Mouse (Mus musculus) cerebellum, adult 2 months (tissue): ENCODE results near the gene Ogdh. TPM values are rescaled to one million over a fixed set of nuclear protein-coding genes. Genes with fewer than 3 reads are reported as not detected.

Experiments
- DNase-seq, 2 experiments: peaks; one replicate each; pipeline ENCODE4 v3.0.0; 2021
- H3K27ac ChIP-seq: fragments of 200-500 bp; 2 replicates; pipeline ENCODE4 v1.5.1; 2012; ENCODE audit warnings: low read length, control low read depth, inconsistent platforms; ENCODE audit not compliant: insufficient read depth
- H3K27me3 ChIP-seq: fragments of 200-500 bp; 2 replicates; pipeline ENCODE4 v1.6.1; 2012; ENCODE audit warnings: inconsistent platforms, mild to moderate bottlenecking, low read length, moderate library complexity; ENCODE audit not compliant: control insufficient read depth, insufficient read depth
- H3K4me1 ChIP-seq: fragments of 200-500 bp; 2 replicates; pipeline ENCODE4 v1.6.1; 2011; ENCODE audit warnings: low read length; ENCODE audit not compliant: control insufficient read depth, insufficient read depth
- H3K4me3 ChIP-seq: fragments of 200-500 bp; replicated peaks from 2 replicates; pipeline ENCODE3; 2011; ENCODE audit warnings: mild to moderate bottlenecking, low read depth, low read length, control low read depth; ENCODE audit not compliant: insufficient read depth
- CTCF ChIP-seq: fragments of 200-500 bp; IDR thresholded peaks from 2 replicates; pipeline ENCODE4 v1.5.1; 2011; ENCODE audit warnings: low read depth, mild to moderate bottlenecking, control low read depth, low read length, moderate library complexity, borderline replicate concordance; ENCODE audit not compliant: insufficient read depth
- POLR2A ChIP-seq: fragments of 200-500 bp; IDR thresholded peaks from 2 replicates; pipeline ENCODE4 v1.6.1; 2011; ENCODE audit warnings: low read length, control low read depth, borderline replicate concordance; ENCODE audit not compliant: insufficient read depth
- WGBS: fragments of 180-500 bp; shearing (Covaris S2); methylation state at CpG from one replicate; pipeline ENCODE4 v1.1.7; 2018; 5-methylcytosine and 5-hydroxymethylcytosine counted together
- polyA plus RNA-seq: library from polyadenylated mRNA; depleted of rRNA; stranded (reverse); fragments of >200 nt; gene quantifications from 2 replicates; pipeline ENCODE4 v1.2.3, GENCODE M21; 2012

Gene Ogdh
- polyA plus RNA-seq, 1 experiment = 235 TPM

- 89% methylated on average over 5 of the region's 5 CpGs for WGBS
- peaks cover 8% of the 10 kb centered on the region; the same call in 1 of the 2 replicates for H3K4me1 ChIP-seq
- no peak for TF ChIP-seq POLR2A
- no peak for TF ChIP-seq CTCF
- no peak overlapping the region for H3K27ac ChIP-seq
- H3K4me3 ChIP-seq = no peak overlapping the region
- no peak for DNase-seq
- H3K27me3 ChIP-seq = no peaks in the 10 kb centered on the region
Measured at GRCm38 (mm10) chr11:6323348-6323747, 31.9 kb downstream of the Ogdh start.

- no peaks in the 10 kb centered on the region for H3K4me1 ChIP-seq
- H3K27ac ChIP-seq = no peak overlapping the region
- 91% methylated on average over 7 of the region's 7 CpGs for WGBS
- H3K27me3 ChIP-seq = no peaks in the 10 kb centered on the region
- DNase-seq = no peak
- TF ChIP-seq POLR2A = no peak
- TF ChIP-seq CTCF = no peak
- H3K4me3 ChIP-seq = no peak overlapping the region
Measured at GRCm38 (mm10) chr11:6331256-6331655, 39.8 kb downstream of the Ogdh start.

- Histone ChIP-seq H3K4me1 (peaks cover 6% of the 10 kb centered on the region), H3K27ac (no peak overlapping the region), H3K4me3 (no peak overlapping the region), H3K27me3 (no peaks in the 10 kb centered on the region)
- 90% methylated on average over 3 of the region's 3 CpGs for WGBS
- TF ChIP-seq POLR2A = no peak
- TF ChIP-seq CTCF = no peak
- DNase-seq = no peak
Measured at GRCm38 (mm10) chr11:6332606-6333005, 41.2 kb downstream of the Ogdh start.

GRCm38 (mm10) chr11:6333403-6333802 lies 42.0 kb downstream of the Ogdh start:
- H3K27ac ChIP-seq = no peak overlapping the region

GRCm38 (mm10) chr11:6335321-6335720 lies 43.9 kb downstream of the Ogdh start:
- H3K4me3 ChIP-seq = no peak overlapping the region
- no peaks in the 10 kb centered on the region for H3K27me3 ChIP-seq
- H3K4me1 ChIP-seq = peaks cover 6% of the 10 kb centered on the region
- 93% methylated on average over 7 of the region's 7 CpGs for WGBS
- TF ChIP-seq POLR2A (no peak), CTCF (no peak)
- no peak overlapping the region for H3K27ac ChIP-seq
- DNase-seq = no peak

More at GRCm38 (mm10) chr11:6333403-6333802, 42.0 kb downstream of the Ogdh start:
- TF ChIP-seq POLR2A (no peak), CTCF (no peak)
- H3K4me3 ChIP-seq = no peak overlapping the region
- WGBS = 70% methylated on average over 7 of the region's 7 CpGs
- peaks cover 6% of the 10 kb centered on the region for H3K4me1 ChIP-seq
- DNase-seq = no peak
- no peaks in the 10 kb centered on the region for H3K27me3 ChIP-seq

GRCm38 (mm10) chr11:6336689-6337088 lies 45.3 kb downstream of the Ogdh start:
- WGBS = 77% methylated on average over 4 of the region's 4 CpGs
- DNase-seq = no peak
- TF ChIP-seq CTCF (no peak), POLR2A (no peak)

GRCm38 (mm10) chr11:6345956-6346355 lies 54.5 kb downstream of the Ogdh start:
- TF ChIP-seq CTCF (no peak), POLR2A (no peak)
- Histone ChIP-seq H3K4me3 (no peak overlapping the region), H3K27ac (no peak overlapping the region), H3K4me1 (peaks cover 14% of the 10 kb centered on the region), H3K27me3 (no peaks in the 10 kb centered on the region)
- WGBS = 90% methylated on average over 4 of the region's 4 CpGs
- DNase-seq = no peak

More at GRCm38 (mm10) chr11:6336689-6337088, 45.3 kb downstream of the Ogdh start:
- Histone ChIP-seq H3K27ac (no peak overlapping the region), H3K4me3 (no peak overlapping the region), H3K4me1 (peaks cover 6% of the 10 kb centered on the region), H3K27me3 (no peaks in the 10 kb centered on the region)

- Histone ChIP-seq H3K27ac (no peak overlapping the region), H3K4me1 (peaks cover 14% of the 10 kb centered on the region), H3K4me3 (no peak overlapping the region), H3K27me3 (no peaks in the 10 kb centered on the region)
- WGBS = 94% methylated on average over 7 of the region's 7 CpGs
- TF ChIP-seq POLR2A (no peak), CTCF (no peak)
- DNase-seq = no peak
Measured at GRCm38 (mm10) chr11:6346966-6347365, 55.5 kb downstream of the Ogdh start.

GRCm38 (mm10) chr11:6348681-6349200 lies 57.3 kb downstream of the Ogdh start:
- H3K27me3 ChIP-seq = no peaks in the 10 kb centered on the region
- 21% methylated on average over 11 of the region's 11 CpGs for WGBS
- peaks cover 14% of the 10 kb centered on the region for H3K4me1 ChIP-seq
- DNase-seq = peak; percentile 64 to 65
- H3K4me3 ChIP-seq = no peak overlapping the region
- TF ChIP-seq POLR2A (no peak), CTCF (no peak)
- peak overlapping the region; percentile 0; the same call in 1 of the 2 replicates for H3K27ac ChIP-seq
